Mouse (Mus musculus) heart, embryonic 12.5 days (tissue): ENCODE measurements at regions not wholly inside any gene's neighbourhood (a gene's known extent, or its start where the extent isn't known, plus 50 kb on each side); places are given as distances from the start of the nearest gene placed in this dataset.
"Not testable (repeated sequence)": the region's sequence is repeated elsewhere in the genome, so short reads cannot be mapped to it uniquely, and the experiment has no call there.

Experiments
- ATAC-seq: fragments of 200-750 bp; cut with Nextera tagmentation; 2 replicates; pipeline ENCODE4 v1.8.0; 2017; ENCODE audit warnings: moderate TSS enrichment, moderate library complexity; ENCODE audit not compliant: insufficient number of reproducible peaks, low FRiP score
- H3K27ac ChIP-seq: fragments of 300-500 bp; sonication (generic); 2 replicates; pipeline ENCODE4 v1.5.1; 2016; ENCODE audit warnings: mild to moderate bottlenecking, moderate library complexity; ENCODE audit not compliant: poor library complexity, severe bottlenecking
- H3K27me3 ChIP-seq: fragments of 300-500 bp; sonication (generic); replicated peaks from 2 replicates; pipeline ENCODE4 v1.6.1; 2016; ENCODE audit warnings: mild to moderate bottlenecking, moderate library complexity
- H3K36me3 ChIP-seq: fragments of 300-500 bp; sonication (generic); 2 replicates; pipeline ENCODE4 v1.6.1; 2016; ENCODE audit warnings: mild to moderate bottlenecking, moderate library complexity
- H3K4me1 ChIP-seq: fragments of 300-500 bp; sonication (generic); replicated peaks from 2 replicates; pipeline ENCODE4 v1.6.1; 2016; ENCODE audit warnings: mild to moderate bottlenecking
- H3K4me2 ChIP-seq: fragments of 300-500 bp; sonication (generic); 2 replicates; pipeline ENCODE4 v1.6.1; 2016; ENCODE audit warnings: mild to moderate bottlenecking, moderate library complexity
- H3K4me3 ChIP-seq: fragments of 300-500 bp; sonication (generic); 2 replicates; pipeline ENCODE4 v1.5.1; 2016; ENCODE audit warnings: mild to moderate bottlenecking
- H3K9ac ChIP-seq: fragments of 300-500 bp; sonication (generic); 2 replicates; pipeline ENCODE4 v1.6.1; 2016; ENCODE audit warnings: mild to moderate bottlenecking, moderate library complexity
- H3K9me3 ChIP-seq: fragments of 300-500 bp; sonication (generic); replicated peaks from 2 replicates; pipeline ENCODE4 v1.6.1; 2016; ENCODE audit warnings: mild to moderate bottlenecking, moderate library complexity
- WGBS: fragments of 180-500 bp; shearing (Covaris S2); methylation state at CpG from one replicate; pipeline ENCODE4 v1.1.7; 2016; 5-methylcytosine and 5-hydroxymethylcytosine counted together

DNA sequence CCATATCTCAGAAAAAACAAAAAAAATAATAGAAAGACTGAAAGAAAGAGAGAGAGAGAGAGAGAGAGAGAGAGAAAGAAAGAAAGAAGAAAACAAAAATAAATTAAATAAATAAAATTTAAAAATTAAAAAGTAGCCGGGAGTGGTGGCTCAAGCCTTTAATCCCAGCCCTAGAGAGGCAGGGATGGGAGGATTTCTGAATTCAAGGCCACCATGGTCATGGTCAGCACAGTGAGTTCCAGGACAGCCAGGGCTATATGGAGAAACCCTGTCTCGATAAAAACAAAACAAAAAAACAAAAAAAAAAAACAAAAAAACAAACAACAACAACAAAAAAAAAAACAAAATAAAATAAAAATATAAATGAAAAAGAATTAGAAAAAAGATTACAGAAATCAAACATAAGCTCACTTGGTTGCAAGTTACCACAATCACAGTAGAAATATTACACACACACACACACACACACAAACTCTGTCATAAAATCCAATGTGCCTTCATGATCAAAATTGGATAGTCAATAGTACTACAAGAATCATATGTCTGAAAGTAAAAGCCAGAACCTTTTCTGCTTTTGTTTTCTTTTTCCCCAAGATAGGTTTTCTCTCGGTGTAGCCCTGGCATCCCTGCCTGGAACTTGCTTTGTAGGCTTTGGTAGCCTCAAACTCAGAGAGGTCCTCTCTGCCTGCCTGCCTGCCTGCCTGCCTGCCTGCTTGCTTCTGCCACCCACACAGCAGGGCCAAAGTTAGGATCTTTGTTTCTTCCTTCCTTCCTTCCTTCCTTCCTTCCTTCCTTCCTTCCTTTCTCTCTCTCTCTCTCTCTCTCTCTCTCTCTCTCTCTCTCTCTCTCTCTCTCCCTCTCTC, 476.1 kb upstream of the Olfr161 start:
- H3K9ac ChIP-seq, H3K4me2 ChIP-seq, H3K27ac ChIP-seq, H3K27me3 ChIP-seq, H3K4me3 ChIP-seq, H3K9me3 ChIP-seq, H3K36me3 ChIP-seq, H3K4me1 ChIP-seq: not testable (repeated sequence)
- 38% methylated on average over 3 of the region's 3 CpGs for WGBS
- ATAC-seq: peak; percentile 97

DNA sequence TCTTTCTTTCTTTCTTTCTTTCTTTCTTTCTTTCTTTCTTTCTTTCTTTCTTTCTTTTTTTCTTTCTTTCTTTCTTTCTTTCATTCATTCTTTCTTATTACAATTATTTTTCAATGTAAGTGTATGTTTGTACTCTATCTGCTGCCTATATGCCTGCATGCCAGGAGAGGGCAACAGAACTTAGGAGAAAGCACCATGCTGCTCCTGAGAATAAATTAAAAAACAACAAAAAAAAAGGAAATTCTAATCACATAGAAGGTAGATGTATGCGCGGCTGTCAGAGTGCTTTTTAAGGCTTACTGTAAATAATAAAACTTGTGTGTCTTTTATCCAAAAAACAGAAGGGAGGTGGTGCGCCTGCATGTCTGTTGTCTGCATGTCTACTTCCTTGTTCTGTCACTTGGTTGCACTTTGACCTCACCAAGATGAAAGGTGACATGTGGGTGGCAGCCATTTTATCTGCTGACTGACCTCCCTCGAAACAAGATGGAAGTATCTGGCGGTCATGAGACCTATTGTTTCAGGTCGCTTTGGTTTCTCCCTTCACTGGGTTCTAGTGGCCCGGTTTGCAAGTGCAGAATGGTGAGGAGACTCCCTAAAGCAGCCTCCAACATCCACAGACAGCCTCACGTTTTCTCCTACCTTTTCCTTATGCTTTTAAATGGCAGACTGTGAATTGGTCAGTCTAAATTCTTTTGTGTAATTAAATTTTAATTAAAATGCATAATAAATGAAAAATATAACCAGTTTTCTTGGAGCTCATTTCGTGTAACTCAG, 475.3 kb upstream of the Olfr161 start:
- WGBS: 65% methylated on average over 8 of the region's 9 CpGs
- not testable (repeated sequence) for H3K27me3 ChIP-seq, H3K4me2 ChIP-seq

DNA sequence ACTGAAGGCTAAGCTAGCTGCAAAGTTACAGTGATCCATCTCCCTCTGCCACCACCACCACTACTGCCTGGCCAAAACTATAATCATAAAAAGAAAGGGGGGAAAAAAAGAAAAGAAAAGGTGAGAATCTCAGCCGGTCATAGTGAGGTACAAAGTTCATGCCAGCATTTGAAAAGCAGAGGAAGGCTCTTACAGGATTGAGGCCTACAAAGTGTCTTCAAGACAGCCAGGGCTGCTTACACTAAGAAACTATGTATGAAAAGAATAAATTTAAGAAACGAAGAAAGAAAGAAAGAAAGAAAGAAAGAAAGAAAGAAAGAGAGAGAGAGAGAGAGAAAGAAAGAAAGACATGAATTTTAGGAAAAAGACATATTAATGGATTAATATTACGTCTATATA, 474.7 kb upstream of the Olfr161 start:
- 66% methylated on average over 2 of the region's 3 CpGs for WGBS
- not testable (repeated sequence) for H3K36me3 ChIP-seq, H3K9me3 ChIP-seq, H3K4me2 ChIP-seq, H3K4me3 ChIP-seq, H3K27ac ChIP-seq, H3K9ac ChIP-seq, H3K4me1 ChIP-seq, H3K27me3 ChIP-seq
- ATAC-seq: peak; percentile 49; the same call in 1 of the 2 replicates

More for the DNA sequence above, 475.3 kb upstream of the Olfr161 start:
- H3K4me3 ChIP-seq, H3K9me3 ChIP-seq, H3K9ac ChIP-seq, H3K4me1 ChIP-seq, H3K27ac ChIP-seq, H3K36me3 ChIP-seq: not testable (repeated sequence)
- peak; percentile 85 for ATAC-seq

DNA sequence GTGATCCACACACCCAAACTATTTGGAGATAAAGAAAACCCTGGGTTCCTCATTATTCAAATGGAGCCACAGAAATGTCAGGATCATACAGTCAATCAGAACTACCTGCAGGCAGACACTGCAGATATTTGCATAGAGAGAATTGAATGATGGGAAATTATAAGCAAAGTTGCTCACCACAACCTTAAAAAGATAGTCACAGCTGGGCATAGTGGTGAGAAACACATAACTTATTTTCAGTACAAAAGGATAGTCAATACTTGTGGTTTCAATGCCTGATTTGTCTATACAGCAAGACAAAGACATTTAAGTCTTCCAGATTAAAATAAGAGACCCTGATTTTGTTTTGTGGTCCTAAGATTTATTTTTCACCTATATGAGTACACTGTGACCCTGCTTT, 469.6 kb upstream of the Olfr161 start:
- H3K4me2 ChIP-seq, H3K9me3 ChIP-seq, H3K36me3 ChIP-seq, H3K4me1 ChIP-seq, H3K9ac ChIP-seq, ATAC-seq, H3K27ac ChIP-seq, H3K4me3 ChIP-seq, H3K27me3 ChIP-seq: not testable (repeated sequence)

- H3K27me3 ChIP-seq, H3K4me1 ChIP-seq, H3K36me3 ChIP-seq, H3K27ac ChIP-seq, H3K4me2 ChIP-seq, H3K9me3 ChIP-seq, H3K4me3 ChIP-seq, H3K9ac ChIP-seq: not testable (repeated sequence)
- peak; percentile 18; the same call in 1 of the 2 replicates for ATAC-seq
- 54% methylated on average over 4 of the region's 6 CpGs for WGBS
Measured at GRCm38 (mm10) chr16:3122145-3122860, 468.5 kb upstream of the Olfr161 start.

GRCm38 (mm10) chr16:3122861-3123477, 467.9 kb upstream of the Olfr161 start:
- not testable (repeated sequence) for H3K4me2 ChIP-seq, H3K4me1 ChIP-seq, H3K27me3 ChIP-seq, H3K27ac ChIP-seq, H3K9ac ChIP-seq, H3K9me3 ChIP-seq, H3K4me3 ChIP-seq, H3K36me3 ChIP-seq
- WGBS: 60% methylated on average over 8 of the region's 8 CpGs
- peak; percentile 61 for ATAC-seq

DNA sequence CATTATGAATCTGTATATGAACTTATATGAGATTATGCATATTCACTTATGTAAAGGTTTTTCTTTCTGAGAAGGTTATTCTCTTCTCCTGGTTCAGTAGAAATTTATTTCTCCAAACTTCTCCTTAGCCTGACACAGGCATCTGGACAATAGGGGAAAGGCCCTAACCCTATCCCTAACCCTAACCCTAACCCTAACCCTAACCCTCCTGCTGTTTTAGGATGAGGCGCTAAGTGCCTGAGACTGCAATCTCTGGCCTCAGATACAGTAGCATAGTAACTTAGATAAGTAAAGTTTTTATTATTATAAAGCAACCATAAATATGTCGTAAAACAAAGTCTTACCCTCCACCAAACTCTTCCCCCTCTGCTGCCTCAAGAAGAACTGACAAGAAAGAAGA, 463.5 kb upstream of the Olfr161 start:
- not testable (repeated sequence) for H3K36me3 ChIP-seq, H3K27ac ChIP-seq, H3K9me3 ChIP-seq, H3K4me3 ChIP-seq, H3K9ac ChIP-seq, H3K4me1 ChIP-seq, H3K4me2 ChIP-seq, H3K27me3 ChIP-seq
- 34% methylated on average over 2 of the region's 2 CpGs for WGBS
- ATAC-seq: peak; percentile 56; the same call in 1 of the 2 replicates
